Mouse (Mus musculus) olfactory bulb, adult 2 months (tissue): ENCODE measurements around the gene Top2a.

Experiments
- CTCF ChIP-seq: fragments of 200-500 bp; IDR thresholded peaks from 2 replicates; pipeline ENCODE4 v1.5.1; 2012; ENCODE audit warnings: low read depth, mild to moderate bottlenecking, low read length, moderate library complexity; ENCODE audit not compliant: insufficient read depth
- POLR2A ChIP-seq: fragments of 200-500 bp; IDR thresholded peaks from 2 replicates; pipeline ENCODE4 v1.6.1; 2012; ENCODE audit warnings: mild to moderate bottlenecking, low read depth, low read length, moderate library complexity; ENCODE audit not compliant: insufficient read depth

DNA sequence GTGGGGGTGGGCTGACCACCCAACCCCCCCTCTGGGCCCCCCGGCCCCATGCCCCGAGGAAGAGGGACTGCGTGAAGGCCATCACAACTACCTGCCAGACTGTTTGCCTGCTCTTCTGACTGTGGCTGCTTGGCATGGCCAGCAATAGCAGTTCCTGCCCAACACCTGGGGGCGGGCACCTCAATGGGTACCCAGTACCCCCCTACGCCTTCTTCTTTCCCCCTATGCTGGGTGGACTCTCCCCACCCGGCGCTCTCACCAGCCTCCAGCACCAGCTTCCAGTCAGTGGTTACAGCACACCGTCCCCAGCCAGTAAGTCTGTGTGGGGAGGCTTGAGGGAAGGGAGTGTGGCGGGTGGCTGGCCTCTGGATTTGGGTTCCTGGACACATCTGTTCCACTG is 73.5 kb downstream of the Top2a start:
- TF ChIP-seq POLR2A (no peak), CTCF (no peak)
